Mouse (Mus musculus): ENCODE measurements around the gene Mtmr3. TPM values are rescaled to one million over a fixed set of nuclear protein-coding genes. Genes with fewer than 3 reads are reported as not detected.
A peak's percentile ranks its signal among the peaks of the same experiment; 100 is the strongest.

The Mtmr3 gene
- total RNA-seq, 1 experiment: 30.7 TPM

DNA sequence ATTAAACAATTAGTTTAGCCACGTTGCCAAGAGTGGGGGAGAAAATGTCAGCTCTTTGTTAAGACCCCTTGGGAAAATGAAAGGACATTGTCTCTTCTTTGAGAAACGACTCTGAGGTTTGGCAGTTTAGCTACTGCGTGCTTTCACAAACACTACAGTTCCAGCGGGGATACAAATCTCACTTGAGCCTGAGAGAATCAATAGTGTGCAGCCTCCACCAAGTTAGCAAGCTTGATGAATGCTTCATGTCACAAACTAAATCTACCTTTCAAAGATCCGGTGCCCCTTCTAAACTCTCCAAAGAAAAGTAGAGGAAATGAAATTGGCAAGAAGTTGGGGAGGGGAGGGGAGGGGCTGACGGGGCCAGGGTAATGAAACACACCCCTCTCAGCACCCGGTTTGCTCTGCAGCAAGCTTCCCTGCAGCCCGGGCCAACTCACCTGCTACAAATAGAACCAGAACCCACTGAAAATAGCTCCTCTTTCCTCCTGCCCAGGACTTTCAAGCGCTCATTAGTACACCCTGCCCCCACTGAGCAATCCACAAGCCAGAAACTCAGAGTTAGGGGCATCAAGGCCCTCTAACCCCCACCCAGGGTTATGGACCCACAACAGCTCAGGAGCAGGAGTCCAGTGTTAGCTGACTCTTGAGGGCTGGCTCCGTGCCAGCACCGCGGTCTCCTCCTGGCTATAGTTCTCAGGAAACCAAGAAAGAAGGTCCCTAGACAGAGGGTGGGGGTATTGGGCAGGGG, 8.2 kb upstream of the Mtmr3 start:
- Histone ChIP-seq H3K4me3 (ENCODE audit: insufficient read depth in 1 of 2, low read depth in 1 of 2, low read length in 2 of 2, poor library complexity in 1 of 2, severe bottlenecking in 1 of 2) (peak overlapping the region in 1 of 2 experiments; percentile 33; a peak in 1 of 4 replicates), H3K9me3 (ENCODE audit: control insufficient read depth, insufficient read depth, low read depth, low read length) (no peaks in the 10 kb centered on the region), H3K36me3 (ENCODE audit: control insufficient read depth, insufficient read depth, low read length, poor library complexity, severe bottlenecking) (no peaks in the 10 kb centered on the region), H3K4me1 (ENCODE audit: control insufficient read depth in 2 of 2, insufficient read depth in 2 of 2, low read length in 2 of 2, poor library complexity in 1 of 2) (peaks cover 0 to 4% of the 10 kb centered on the region in 2 experiments; a peak in 1 of 4 replicates), H3K27ac (ENCODE audit: insufficient read depth, low read depth, low read length, poor library complexity, severe bottlenecking) (no peak overlapping the region), H3K9ac (ENCODE audit: insufficient read depth, low read depth, low read length, poor library complexity, severe bottlenecking) (no peak overlapping the region)
- in situ Hi-C loops (cut with MboI; ENCODE audit: low sequenced_read_pairs in 2 of 2, unreplicated experiment in 2 of 2): no loop called here
- no peak for DNase-seq (ENCODE audit: low read depth, low spot score)
- TF ChIP-seq ZC3H11A (IDR thresholded peaks at IDR 0.05; ENCODE audit: borderline replicate concordance, low read depth, low read length): no peak
- no peak for TF ChIP-seq HCFC1 (IDR thresholded peaks at IDR 0.05; ENCODE audit: borderline replicate concordance, insufficient read depth, low read length)
- TF ChIP-seq CHD2 (IDR thresholded peaks at IDR 0.05; ENCODE audit: low read depth, low read length): no peak
- no peak for TF ChIP-seq ZNF384 (IDR thresholded peaks at IDR 0.05; ENCODE audit: low read depth, low read length)
- TF ChIP-seq MAFK (IDR thresholded peaks at IDR 0.05; ENCODE audit: insufficient read depth, low read depth, low read length): no peak

DNA sequence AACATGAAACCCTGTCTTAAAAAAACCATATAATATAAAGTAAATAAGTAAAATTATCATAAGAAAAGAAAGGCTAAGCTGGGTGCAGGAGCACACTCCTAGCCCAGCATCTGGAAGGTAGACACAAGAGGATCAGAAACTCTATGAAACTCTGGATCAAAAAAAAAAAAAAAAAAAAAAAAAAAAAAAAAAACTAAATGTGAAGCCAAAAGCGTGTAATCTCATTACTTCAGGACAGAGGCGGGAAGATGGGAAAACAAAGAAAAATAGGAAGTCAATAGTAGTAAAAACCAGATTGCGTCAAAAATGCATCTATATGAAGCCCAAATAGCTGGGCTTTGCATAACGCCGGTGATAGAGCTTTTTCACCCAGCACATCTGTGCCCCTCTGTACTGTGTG, 7.2 kb upstream of the Mtmr3 start:
- TF ChIP-seq ZC3H11A (IDR thresholded peaks at IDR 0.05; ENCODE audit: borderline replicate concordance, low read depth, low read length) (no peak), HCFC1 (IDR thresholded peaks at IDR 0.05; ENCODE audit: borderline replicate concordance, insufficient read depth, low read length) (no peak), MAFK (IDR thresholded peaks at IDR 0.05; ENCODE audit: insufficient read depth, low read depth, low read length) (no peak), CHD2 (IDR thresholded peaks at IDR 0.05; ENCODE audit: low read depth, low read length) (no peak), ZNF384 (IDR thresholded peaks at IDR 0.05; ENCODE audit: low read depth, low read length) (peak; percentile 70; the same call in 1 of the 2 replicates)
- Histone ChIP-seq H3K4me3 (ENCODE audit: insufficient read depth in 1 of 2, low read depth in 1 of 2, low read length in 2 of 2, poor library complexity in 1 of 2, severe bottlenecking in 1 of 2) (no peak overlapping the region), H3K36me3 (ENCODE audit: control insufficient read depth, insufficient read depth, low read length, poor library complexity, severe bottlenecking) (no peaks in the 10 kb centered on the region), H3K27ac (ENCODE audit: insufficient read depth, low read depth, low read length, poor library complexity, severe bottlenecking) (no peak overlapping the region), H3K4me1 (ENCODE audit: control insufficient read depth in 2 of 2, insufficient read depth in 2 of 2, low read length in 2 of 2, poor library complexity in 1 of 2) (peaks cover 0 to 4% of the 10 kb centered on the region in 2 experiments; a peak in 1 of 4 replicates), H3K9ac (ENCODE audit: insufficient read depth, low read depth, low read length, poor library complexity, severe bottlenecking) (no peak overlapping the region), H3K9me3 (ENCODE audit: control insufficient read depth, insufficient read depth, low read depth, low read length) (no peaks in the 10 kb centered on the region)
- no peak for DNase-seq (ENCODE audit: low read depth, low spot score)
- in situ Hi-C loops (cut with MboI; ENCODE audit: low sequenced_read_pairs in 2 of 2, unreplicated experiment in 2 of 2): no loop called here

DNA sequence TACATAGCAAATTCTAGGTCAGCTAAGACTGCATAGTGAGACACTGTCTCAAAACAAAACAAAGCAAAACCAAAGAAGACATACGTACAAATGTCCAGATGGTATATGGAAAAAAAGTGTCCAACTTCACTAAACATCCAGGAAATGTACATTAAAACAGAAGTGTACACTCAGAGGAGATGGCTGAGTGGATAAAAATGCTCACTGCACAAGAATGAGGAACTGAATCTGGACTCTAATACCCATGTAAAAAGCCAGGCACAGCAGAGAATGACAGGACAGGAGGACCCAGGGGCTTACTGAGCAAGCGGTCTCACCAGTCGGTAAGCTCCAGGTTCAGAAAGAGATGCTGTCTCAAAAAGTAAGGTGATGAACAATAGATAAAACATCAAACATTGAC, 5.3 kb upstream of the Mtmr3 start:
- Histone ChIP-seq H3K4me3 (ENCODE audit: insufficient read depth in 1 of 2, low read depth in 1 of 2, low read length in 2 of 2, poor library complexity in 1 of 2, severe bottlenecking in 1 of 2) (no peak overlapping the region), H3K36me3 (ENCODE audit: control insufficient read depth, insufficient read depth, low read length, poor library complexity, severe bottlenecking) (no peaks in the 10 kb centered on the region), H3K9ac (ENCODE audit: insufficient read depth, low read depth, low read length, poor library complexity, severe bottlenecking) (no peak overlapping the region), H3K4me1 (ENCODE audit: control insufficient read depth in 2 of 2, insufficient read depth in 2 of 2, low read length in 2 of 2, poor library complexity in 1 of 2) (peaks cover 3 to 8% of the 10 kb centered on the region in 2 experiments; a peak in 2 of 4 replicates), H3K9me3 (ENCODE audit: control insufficient read depth, insufficient read depth, low read depth, low read length) (no peaks in the 10 kb centered on the region), H3K27ac (ENCODE audit: insufficient read depth, low read depth, low read length, poor library complexity, severe bottlenecking) (no peak overlapping the region)
- no peak for TF ChIP-seq MAFK (IDR thresholded peaks at IDR 0.05; ENCODE audit: insufficient read depth, low read depth, low read length)
- no peak for TF ChIP-seq ZC3H11A (IDR thresholded peaks at IDR 0.05; ENCODE audit: borderline replicate concordance, low read depth, low read length)
- TF ChIP-seq ZNF384 (IDR thresholded peaks at IDR 0.05; ENCODE audit: low read depth, low read length): no peak
- no peak for TF ChIP-seq HCFC1 (IDR thresholded peaks at IDR 0.05; ENCODE audit: borderline replicate concordance, insufficient read depth, low read length)
- TF ChIP-seq CHD2 (IDR thresholded peaks at IDR 0.05; ENCODE audit: low read depth, low read length): no peak
- in situ Hi-C loops (cut with MboI; ENCODE audit: low sequenced_read_pairs in 2 of 2, unreplicated experiment in 2 of 2): no loop called here
- no peak for DNase-seq (ENCODE audit: low read depth, low spot score)

DNA sequence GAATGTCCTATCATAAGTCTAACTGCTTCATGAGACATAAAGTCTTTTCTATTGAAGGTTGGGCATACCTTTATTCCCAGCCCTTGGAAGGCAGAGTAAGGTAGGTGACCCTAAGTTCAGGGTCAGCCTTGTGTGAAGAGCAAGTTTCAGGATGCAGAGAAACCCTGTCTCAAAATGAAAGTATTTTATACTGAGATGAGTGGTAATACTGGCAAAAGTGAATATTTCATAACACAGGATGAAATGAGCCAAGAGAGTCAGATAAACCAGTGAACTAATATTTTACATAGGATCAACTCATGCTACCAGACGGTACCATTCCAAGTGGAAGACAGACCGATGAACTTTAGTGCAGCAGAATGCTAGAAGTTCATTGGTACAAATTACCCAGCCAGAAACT, 3.7 kb upstream of the Mtmr3 start:
- Histone ChIP-seq H3K9me3 (ENCODE audit: control insufficient read depth, insufficient read depth, low read depth, low read length) (no peaks in the 10 kb centered on the region), H3K4me1 (ENCODE audit: control insufficient read depth in 2 of 2, insufficient read depth in 2 of 2, low read length in 2 of 2, poor library complexity in 1 of 2) (peaks cover 5 to 6% of the 10 kb centered on the region in 2 experiments; a peak in 3 of 4 replicates), H3K4me3 (ENCODE audit: insufficient read depth in 1 of 2, low read depth in 1 of 2, low read length in 2 of 2, poor library complexity in 1 of 2, severe bottlenecking in 1 of 2) (no peak overlapping the region), H3K27ac (ENCODE audit: insufficient read depth, low read depth, low read length, poor library complexity, severe bottlenecking) (no peak overlapping the region), H3K9ac (ENCODE audit: insufficient read depth, low read depth, low read length, poor library complexity, severe bottlenecking) (no peak overlapping the region), H3K36me3 (ENCODE audit: control insufficient read depth, insufficient read depth, low read length, poor library complexity, severe bottlenecking) (no peaks in the 10 kb centered on the region)
- in situ Hi-C loops (cut with MboI; ENCODE audit: low sequenced_read_pairs in 2 of 2, unreplicated experiment in 2 of 2): no loop called here
- no peak for DNase-seq (ENCODE audit: low read depth, low spot score)
- TF ChIP-seq HCFC1 (IDR thresholded peaks at IDR 0.05; ENCODE audit: borderline replicate concordance, insufficient read depth, low read length) (no peak), ZNF384 (IDR thresholded peaks at IDR 0.05; ENCODE audit: low read depth, low read length) (no peak), CHD2 (IDR thresholded peaks at IDR 0.05; ENCODE audit: low read depth, low read length) (no peak), ZC3H11A (IDR thresholded peaks at IDR 0.05; ENCODE audit: borderline replicate concordance, low read depth, low read length) (no peak), MAFK (IDR thresholded peaks at IDR 0.05; ENCODE audit: insufficient read depth, low read depth, low read length) (no peak)

All from ES-E14 (cell line).